Mouse (Mus musculus) cerebellum, adult 2 months (tissue): ENCODE measurements at regions not wholly inside any gene's neighbourhood (a gene's known extent, or its start where the extent isn't known, plus 50 kb on each side); places are given as distances from the start of the nearest gene placed in this dataset.

ENCODE experiments used
- DNase-seq, 2 experiments: peaks; one replicate each; pipeline ENCODE4 v3.0.0; 2021
- H3K27ac ChIP-seq: fragments of 200-500 bp; 2 replicates; pipeline ENCODE4 v1.5.1; 2012; ENCODE audit warnings: low read length, control low read depth, inconsistent platforms; ENCODE audit not compliant: insufficient read depth
- H3K27me3 ChIP-seq: fragments of 200-500 bp; 2 replicates; pipeline ENCODE4 v1.6.1; 2012; ENCODE audit warnings: inconsistent platforms, mild to moderate bottlenecking, low read length, moderate library complexity; ENCODE audit not compliant: control insufficient read depth, insufficient read depth
- H3K4me1 ChIP-seq: fragments of 200-500 bp; 2 replicates; pipeline ENCODE4 v1.6.1; 2011; ENCODE audit warnings: low read length; ENCODE audit not compliant: control insufficient read depth, insufficient read depth
- H3K4me3 ChIP-seq: fragments of 200-500 bp; replicated peaks from 2 replicates; pipeline ENCODE3; 2011; ENCODE audit warnings: mild to moderate bottlenecking, low read depth, low read length, control low read depth; ENCODE audit not compliant: insufficient read depth
- CTCF ChIP-seq: fragments of 200-500 bp; IDR thresholded peaks from 2 replicates; pipeline ENCODE4 v1.5.1; 2011; ENCODE audit warnings: low read depth, mild to moderate bottlenecking, control low read depth, low read length, moderate library complexity, borderline replicate concordance; ENCODE audit not compliant: insufficient read depth
- POLR2A ChIP-seq: fragments of 200-500 bp; IDR thresholded peaks from 2 replicates; pipeline ENCODE4 v1.6.1; 2011; ENCODE audit warnings: low read length, control low read depth, borderline replicate concordance; ENCODE audit not compliant: insufficient read depth
- WGBS: fragments of 180-500 bp; shearing (Covaris S2); methylation state at CpG from one replicate; pipeline ENCODE4 v1.1.7; 2018; 5-methylcytosine and 5-hydroxymethylcytosine counted together

DNA sequence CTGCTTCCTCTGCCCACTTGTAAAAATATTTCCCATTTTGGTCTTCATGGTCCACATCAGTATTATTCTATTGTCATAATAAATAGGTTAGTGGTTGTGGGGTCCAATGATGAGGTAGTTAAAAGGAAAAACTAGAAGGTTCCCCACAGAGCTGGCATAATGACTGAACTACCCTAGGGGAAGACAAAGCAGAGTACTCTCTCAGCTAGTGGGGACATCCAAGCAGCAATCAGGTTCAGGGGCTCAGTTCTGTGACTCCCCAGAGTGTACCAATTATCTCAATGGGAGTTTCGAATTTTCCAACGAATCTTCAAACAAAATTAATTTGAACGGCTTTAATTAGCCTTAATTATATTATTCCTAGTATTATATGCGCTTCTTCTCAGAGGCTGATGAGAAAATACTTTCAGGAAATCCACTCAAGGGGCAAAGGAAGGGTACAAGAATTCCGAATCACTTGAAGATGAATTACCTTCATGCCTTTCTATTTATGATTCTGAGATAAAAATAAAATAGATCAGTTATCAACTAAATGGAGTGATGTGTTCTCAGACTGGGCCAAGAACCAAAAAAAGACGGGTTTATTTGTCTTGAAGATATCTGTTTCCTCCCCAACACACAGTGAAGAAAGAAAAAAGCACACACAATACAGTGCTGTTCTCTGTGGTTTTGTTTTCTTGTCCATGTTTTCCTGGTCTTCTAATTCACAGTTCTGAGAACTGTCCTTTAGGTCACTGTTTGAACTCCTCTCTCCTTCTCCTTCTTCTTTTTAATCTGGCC lies 392.7 kb downstream of the Nuf2 start:
- Histone ChIP-seq H3K27me3 (no peaks in the 10 kb centered on the region), H3K4me3 (no peak overlapping the region), H3K27ac (no peak overlapping the region), H3K4me1 (peaks cover 6% of the 10 kb centered on the region; the same call in 1 of the 2 replicates)
- WGBS = 66% methylated on average over 6 of the region's 6 CpGs
- TF ChIP-seq CTCF = no peak
- no peak for TF ChIP-seq POLR2A
- DNase-seq = no peak

DNA sequence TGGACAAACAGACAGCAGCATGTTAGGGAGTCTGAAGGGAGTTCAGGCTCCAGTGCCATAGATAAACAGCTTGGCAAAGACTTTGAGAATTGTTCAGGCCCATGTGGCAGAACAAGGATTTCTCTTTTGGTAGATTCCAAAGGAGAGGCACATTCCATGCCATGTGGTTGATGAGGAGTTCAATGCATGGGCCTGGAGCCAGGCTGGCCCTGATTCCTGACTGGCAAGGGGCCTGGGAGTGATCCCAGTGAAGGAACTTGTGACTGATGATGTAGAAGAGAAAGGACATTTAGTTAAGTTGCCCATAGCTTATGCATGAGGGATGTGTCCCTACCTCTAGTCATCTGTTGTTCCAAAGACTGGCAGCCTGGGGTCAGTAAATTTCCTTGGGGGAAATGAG lies 395.7 kb downstream of the Nuf2 start:
- Histone ChIP-seq H3K27me3 (no peaks in the 10 kb centered on the region; the same call in 1 of the 2 replicates), H3K27ac (no peak overlapping the region), H3K4me1 (peaks cover 6% of the 10 kb centered on the region; the same call in 1 of the 2 replicates), H3K4me3 (no peak overlapping the region)
- DNase-seq = peak in 1 of 2 experiments; percentile 1
- TF ChIP-seq POLR2A = no peak
- TF ChIP-seq CTCF = no peak

DNA sequence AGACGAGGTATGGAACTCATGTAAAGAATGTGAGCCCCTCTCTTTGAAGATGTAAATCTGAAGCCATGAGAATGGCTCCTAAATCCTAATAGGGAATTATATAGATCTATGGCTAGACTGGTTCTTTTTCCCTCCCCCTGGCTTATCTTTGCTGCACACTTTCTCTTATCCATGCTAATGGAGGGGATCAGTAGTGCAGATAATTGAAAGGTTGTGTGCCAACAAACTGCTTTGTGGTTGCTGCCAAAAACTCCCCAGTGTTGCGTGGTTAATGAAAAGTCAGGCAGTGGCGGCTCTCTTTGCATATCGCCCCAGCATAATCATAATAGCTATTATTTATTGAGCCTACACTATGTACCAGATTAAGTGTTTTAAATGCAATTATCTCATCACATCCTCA lies 427.6 kb downstream of the Nuf2 start:
- no peak for DNase-seq

DNA sequence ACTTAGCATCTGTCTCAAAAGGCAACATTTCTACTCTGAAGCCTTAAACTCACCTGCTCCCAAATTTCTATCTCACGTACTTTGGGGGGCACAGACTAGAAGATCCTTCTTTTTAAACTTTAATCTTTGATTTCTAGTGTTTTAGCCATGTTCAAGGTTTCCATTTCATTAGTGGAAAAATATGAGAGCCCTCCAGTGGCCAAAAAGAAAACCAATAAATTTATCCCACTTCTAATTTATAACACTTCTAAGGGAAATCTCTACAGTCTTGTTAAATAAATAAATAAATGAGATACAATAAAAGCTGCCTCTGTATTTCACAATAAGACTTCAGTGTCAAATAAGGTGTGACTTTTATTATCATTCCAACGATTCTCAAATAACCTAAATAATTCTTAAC lies 428.2 kb downstream of the Nuf2 start:
- no peak for DNase-seq
- TF ChIP-seq POLR2A = no peak
- WGBS = 74% methylated on average over 2 of the region's 2 CpGs
- no peaks in the 10 kb centered on the region for H3K27me3 ChIP-seq
- no peaks in the 10 kb centered on the region for H3K4me1 ChIP-seq
- H3K27ac ChIP-seq = no peak overlapping the region
- no peak overlapping the region for H3K4me3 ChIP-seq

More for the DNA sequence above, 427.6 kb downstream of the Nuf2 start:
- WGBS = 11% methylated on average over 4 of the region's 4 CpGs
- Histone ChIP-seq H3K27me3 (no peaks in the 10 kb centered on the region), H3K4me1 (no peaks in the 10 kb centered on the region), H3K27ac (no peak overlapping the region), H3K4me3 (no peak overlapping the region)
- no peak for TF ChIP-seq POLR2A
- TF ChIP-seq CTCF = no peak

DNA sequence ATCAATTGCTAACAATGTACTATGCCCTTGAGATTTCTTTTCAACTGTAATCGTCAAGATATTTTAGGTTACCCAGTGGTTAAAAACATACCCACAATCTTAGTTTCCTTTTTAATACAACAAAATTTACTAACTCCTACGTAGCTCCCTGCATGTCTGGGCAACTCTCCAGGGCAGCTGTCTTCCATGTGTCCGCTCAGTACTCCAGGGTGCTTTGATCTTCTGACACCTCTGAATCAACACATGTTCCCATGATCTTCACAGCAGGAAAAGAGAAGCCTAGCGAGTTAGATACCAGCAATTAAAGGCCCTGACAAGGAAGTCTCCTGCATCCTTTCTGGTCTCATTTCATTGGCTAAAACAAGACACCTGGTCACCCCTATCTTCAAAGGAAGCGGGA lies 432.0 kb downstream of the Nuf2 start:
- Histone ChIP-seq H3K27ac (no peak overlapping the region), H3K4me3 (no peak overlapping the region), H3K4me1 (no peaks in the 10 kb centered on the region), H3K27me3 (no peaks in the 10 kb centered on the region)
- TF ChIP-seq CTCF = no peak
- no peak for DNase-seq
- WGBS = 56% methylated on average over 5 of the region's 5 CpGs

DNA sequence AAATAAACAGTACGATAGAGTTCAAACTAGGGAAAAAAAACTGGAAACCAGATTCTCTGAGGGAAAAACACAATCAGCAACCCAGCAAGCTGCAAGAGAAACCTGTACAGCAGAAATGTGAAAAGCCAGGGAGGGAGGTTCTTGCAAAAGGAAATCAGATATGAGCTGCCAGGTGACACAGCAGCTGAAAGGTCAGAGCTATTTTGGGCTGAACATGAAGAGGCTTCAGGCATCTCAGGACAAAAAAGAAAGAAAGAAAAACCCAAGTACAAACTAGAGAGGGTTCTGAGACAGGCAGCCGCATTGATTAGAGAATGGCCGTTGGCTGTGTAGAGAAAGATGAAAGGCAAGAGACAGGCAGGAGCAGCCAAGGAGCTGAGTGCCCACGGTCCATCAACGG lies 434.5 kb downstream of the Nuf2 start:
- H3K27me3 ChIP-seq = no peaks in the 10 kb centered on the region
- H3K27ac ChIP-seq = no peak overlapping the region
- H3K4me3 ChIP-seq = no peak overlapping the region
- H3K4me1 ChIP-seq = 0 out of 2 replicates have a peak, but pooled peaks cover 3% of the 10 kb centered on the region
- 82% methylated on average over 5 of the region's 5 CpGs for WGBS
- no peak for DNase-seq
- TF ChIP-seq POLR2A (no peak), CTCF (no peak)

DNA sequence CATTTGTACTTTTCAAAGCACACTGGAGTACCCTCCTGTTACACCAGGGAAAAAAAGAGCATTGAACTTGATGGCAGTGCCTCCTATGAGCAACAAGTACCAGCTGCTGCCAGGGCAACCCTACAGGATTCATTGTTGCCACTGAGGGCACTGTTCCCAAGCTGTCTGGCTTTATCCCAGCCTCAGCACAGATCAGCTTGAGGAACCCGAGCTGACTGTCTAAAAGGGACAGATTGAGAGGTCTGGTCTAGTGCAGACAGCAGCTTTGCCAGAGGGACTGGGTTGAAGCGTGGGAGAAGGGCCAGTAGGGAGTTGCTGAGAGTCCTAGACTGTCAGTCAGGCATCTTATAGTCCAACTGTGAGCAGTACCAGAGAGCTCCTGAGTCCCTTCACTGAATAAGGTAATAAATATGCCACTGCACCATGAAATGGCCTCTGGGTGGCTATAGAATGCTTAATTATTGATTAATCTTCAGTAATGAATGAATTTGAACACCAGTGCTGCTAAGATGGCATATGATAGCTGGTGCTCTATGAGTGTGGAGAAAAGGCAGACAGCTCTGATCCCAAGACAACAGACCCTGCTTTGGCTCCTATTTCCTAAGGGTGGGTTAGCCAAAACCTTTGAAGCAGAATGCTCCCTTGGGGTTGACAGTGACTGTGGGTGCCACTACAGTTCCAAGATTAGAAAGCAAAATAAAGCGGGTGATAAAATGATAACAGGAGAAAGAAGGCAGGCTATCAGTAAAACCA lies 437.5 kb downstream of the Nuf2 start:
- TF ChIP-seq POLR2A (no peak), CTCF (no peak)
- 7% methylated on average over 3 of the region's 3 CpGs for WGBS
- Histone ChIP-seq H3K4me3 (no peak overlapping the region), H3K4me1 (0 out of 2 replicates have a peak, but pooled peaks cover 3% of the 10 kb centered on the region), H3K27me3 (no peaks in the 10 kb centered on the region), H3K27ac (no peak overlapping the region)
- peak; percentile 18 to 41 for DNase-seq

DNA sequence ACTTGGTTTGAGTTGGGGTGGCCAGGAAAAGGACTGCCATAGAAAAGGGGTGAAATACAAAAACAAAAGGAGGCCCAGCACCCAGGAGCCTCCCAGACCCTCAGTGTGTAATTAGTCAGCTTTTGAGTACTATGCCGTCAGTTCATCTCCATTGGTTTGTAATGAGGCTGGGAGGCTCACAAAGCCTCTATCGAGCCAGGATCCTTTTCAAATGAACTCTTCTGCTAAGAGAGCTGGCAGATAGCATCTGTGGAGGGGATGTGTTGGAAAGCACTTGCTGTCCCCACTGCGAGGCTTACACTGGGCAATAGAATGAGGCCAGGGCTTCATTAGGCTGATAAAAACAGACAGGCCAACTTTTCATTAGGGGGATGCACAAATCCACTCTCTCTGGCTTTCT lies 445.2 kb downstream of the Nuf2 start:
- no peak overlapping the region for H3K4me3 ChIP-seq
- no peak overlapping the region for H3K27ac ChIP-seq
- H3K27me3 ChIP-seq = no peaks in the 10 kb centered on the region
- peak in 1 of 2 experiments; percentile 4 for DNase-seq
- H3K4me1 ChIP-seq = no peaks in the 10 kb centered on the region
- TF ChIP-seq CTCF (no peak), POLR2A (no peak)
- WGBS = 24% methylated on average over 3 of the region's 3 CpGs
